Mouse (Mus musculus) adrenal gland, postnatal 25 days (tissue): ENCODE measurements around the gene Etv4. TPM values are rescaled to one million over a fixed set of nuclear protein-coding genes. Genes with fewer than 3 reads are reported as not detected.

Experiments used
- DNase-seq: peaks from one replicate; pipeline ENCODE4 v3.0.0; 2021; ENCODE audit warnings: mixed read lengths
- long read RNA-seq: library from polyadenylated mRNA; stranded (forward); transcript quantifications from one replicate; pipeline ENCODE4 v2.0.0, GENCODE M21; 2021
- total RNA-seq: library from RNA; stranded (reverse); gene quantifications from 2 replicates; pipeline ENCODE4 v1.2.3, GENCODE M21; 2021

The Etv4 gene
- total RNA-seq: 1.4 and 1.9 TPM in 2 replicates
- long read RNA-seq, partial matches to known transcripts: 0 of 1 reads
- long read RNA-seq, other reads (novel, unspliced or antisense): 1 of 1 reads

DNA sequence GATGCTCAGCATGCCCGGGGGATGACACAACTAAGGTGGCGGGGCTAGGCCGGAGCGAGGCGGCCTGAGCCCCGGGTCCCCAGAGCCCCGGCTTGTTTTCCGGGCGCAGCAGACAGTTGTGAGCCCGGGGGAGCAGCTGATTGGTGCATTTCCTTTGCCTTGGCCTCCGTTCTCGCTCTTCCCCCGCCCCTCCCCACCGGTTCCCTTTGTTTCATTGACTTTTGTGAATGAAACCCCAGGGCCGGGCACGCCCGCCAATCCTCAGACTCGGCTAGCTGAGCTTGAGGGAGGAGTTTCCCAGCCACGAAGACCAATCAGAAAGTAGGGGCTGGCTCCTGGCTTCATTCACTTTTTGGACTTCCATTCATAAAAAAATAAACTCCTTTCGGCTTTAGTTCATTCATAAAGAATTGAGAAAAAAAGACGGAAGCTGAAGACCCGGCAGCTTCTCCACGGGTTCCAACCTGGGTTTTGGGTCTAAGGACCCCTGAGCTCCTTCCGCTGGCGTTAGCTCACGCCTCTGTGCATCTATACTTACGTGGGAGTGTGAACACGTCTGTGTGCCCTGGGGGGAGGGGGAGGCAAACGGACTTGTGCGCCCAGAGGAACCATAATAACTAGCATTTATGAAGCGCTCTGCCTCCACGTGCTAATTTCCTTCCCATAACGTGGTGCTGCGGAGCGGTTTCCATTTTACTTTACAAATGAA, at the start of gene Etv4:
TSS of gene Etv4 (minus strand) at position 229 of the 709 bp plus-strand sequence.
- DNase-seq: peak; percentile 88

DNA sequence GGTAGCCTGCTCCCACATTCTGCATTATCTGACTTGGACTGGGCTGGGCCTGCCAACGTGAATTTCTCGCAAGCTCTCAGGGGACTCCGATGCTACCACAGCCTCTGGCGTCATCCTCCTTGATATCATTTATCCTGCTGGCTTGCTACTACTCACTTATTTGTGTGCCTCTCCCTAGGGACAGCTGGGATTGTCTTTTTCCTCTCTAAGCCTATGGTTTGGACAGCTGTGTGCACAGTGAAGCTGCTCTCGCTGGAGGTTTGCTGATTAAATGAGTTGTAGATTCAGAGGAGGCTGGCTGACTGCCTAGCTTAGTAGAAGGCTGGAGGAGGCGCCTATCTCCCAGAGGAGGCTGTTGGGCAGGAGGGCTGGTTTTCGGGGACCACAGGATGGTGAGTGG, 46.8 kb upstream of the Etv4 start:
- no peak for DNase-seq

DNA sequence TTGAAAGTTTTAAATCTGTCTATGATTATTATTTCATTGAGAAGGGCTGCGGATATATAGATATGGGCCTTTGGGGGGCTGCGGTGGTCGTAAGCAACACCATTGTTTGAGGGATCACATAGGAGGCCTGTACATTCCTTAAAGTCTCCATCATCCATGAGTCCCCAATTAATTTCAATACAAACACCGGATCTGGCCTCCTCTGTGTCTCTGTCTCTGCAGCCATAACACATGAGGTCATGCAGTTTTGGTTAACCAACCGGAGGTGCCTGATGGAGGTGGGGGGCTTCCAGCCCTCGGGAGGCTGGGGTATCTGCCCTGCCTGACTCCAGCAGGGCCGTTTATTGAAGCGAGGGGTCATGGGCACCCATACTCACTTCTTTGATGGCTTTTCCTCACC, 45.4 kb upstream of the Etv4 start:
- no peak for DNase-seq

DNA sequence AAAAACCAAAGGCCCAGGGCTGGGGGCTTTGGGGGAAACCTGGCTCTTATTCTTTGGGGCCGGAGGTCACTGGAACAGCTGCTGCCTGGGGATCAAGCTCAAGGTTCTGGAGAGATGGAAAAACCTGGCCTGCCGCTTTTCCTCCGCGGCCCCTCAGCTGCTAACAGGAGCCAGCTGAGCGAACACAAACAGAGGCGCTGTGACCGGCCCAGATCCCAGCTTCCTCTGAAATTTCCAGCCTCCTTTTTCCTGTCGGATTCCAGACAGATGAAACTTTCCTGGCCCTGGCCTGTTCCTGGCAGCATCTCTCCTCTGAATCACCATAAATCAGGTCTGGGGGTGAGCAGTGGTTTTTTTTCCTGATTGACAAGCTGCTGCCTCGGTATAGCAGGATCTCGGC, 44.9 kb upstream of the Etv4 start:
- DNase-seq: peak; percentile 13

DNA sequence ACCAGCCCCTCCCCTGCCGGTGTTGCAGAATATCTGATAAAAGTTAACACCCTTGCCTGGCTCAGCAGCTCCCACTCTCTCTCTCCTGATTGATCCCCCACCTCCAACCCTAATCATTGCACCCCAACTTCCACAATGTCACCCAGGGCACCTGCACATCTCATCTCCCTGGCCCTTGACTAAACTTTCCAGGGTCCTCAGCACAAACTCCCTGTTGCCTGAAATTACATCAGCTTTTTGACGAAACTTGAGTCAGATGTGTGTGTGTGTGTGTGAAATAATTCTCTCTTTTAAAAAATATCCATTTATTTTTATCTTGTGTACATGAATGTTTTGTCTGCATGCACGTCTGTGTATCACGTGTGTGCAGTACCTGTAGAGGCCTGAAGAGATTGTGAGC, 43.5 kb upstream of the Etv4 start:
- DNase-seq: no peak

DNA sequence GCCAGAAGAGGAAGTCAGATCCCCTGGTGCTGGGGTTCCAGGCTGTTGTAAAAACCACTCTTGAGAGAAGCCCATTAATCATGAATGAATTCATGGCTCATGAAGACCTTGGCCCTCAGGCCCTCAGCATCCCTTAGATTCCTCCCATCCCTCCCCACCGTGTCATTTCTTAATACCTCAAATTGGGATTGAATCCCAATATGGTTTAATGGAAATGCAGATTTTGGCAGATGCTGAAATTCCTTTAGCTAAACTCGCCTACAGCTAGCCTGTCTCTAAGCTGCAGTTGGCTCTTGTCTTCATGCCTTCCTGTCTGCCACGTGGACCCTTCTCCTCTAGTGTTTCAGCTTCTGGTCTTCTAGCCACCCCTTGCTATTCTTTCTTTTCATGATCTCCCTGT, 38.0 kb upstream of the Etv4 start:
- no peak for DNase-seq

DNA sequence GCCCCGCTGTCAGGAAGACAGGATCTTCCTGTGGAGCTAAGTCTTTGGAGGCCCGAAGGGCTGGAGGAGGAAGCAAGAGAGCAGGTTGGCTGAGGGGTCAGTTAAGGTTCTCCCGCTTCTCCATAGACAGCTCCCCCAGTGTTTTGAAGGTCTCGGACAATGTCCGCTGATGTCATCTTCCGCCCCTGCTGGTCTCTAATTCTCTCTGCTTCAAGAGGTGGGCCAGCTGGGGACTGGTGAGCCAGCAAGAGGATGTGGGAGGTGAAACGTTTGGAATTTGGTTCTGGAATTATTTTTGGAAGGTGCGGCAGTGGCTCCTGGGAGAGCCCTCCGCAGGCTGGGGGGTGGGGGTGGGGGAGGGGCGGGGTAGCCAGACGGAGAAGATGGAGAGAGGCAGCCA, 35.7 kb upstream of the Etv4 start:
- DNase-seq: no peak

DNA sequence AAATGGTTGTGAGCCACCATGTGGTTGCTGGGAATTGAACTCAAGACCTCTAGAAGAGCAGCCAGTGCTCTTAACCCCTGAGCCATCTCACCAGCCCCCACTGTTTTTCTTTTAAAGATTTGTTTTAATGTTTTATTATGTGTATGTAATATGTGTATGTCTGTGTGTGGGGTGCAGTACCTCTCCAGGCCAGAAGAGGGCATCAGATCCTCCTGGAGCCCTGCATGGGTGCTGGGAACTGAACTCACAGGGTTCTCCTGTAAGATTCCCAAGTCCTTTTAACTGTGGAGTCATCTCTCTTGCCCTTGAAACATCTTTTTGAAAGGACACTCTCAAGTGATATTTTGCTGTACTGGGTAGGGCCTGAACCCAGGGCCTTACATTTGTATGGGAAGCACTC, 34.7 kb upstream of the Etv4 start:
- no peak for DNase-seq

DNA sequence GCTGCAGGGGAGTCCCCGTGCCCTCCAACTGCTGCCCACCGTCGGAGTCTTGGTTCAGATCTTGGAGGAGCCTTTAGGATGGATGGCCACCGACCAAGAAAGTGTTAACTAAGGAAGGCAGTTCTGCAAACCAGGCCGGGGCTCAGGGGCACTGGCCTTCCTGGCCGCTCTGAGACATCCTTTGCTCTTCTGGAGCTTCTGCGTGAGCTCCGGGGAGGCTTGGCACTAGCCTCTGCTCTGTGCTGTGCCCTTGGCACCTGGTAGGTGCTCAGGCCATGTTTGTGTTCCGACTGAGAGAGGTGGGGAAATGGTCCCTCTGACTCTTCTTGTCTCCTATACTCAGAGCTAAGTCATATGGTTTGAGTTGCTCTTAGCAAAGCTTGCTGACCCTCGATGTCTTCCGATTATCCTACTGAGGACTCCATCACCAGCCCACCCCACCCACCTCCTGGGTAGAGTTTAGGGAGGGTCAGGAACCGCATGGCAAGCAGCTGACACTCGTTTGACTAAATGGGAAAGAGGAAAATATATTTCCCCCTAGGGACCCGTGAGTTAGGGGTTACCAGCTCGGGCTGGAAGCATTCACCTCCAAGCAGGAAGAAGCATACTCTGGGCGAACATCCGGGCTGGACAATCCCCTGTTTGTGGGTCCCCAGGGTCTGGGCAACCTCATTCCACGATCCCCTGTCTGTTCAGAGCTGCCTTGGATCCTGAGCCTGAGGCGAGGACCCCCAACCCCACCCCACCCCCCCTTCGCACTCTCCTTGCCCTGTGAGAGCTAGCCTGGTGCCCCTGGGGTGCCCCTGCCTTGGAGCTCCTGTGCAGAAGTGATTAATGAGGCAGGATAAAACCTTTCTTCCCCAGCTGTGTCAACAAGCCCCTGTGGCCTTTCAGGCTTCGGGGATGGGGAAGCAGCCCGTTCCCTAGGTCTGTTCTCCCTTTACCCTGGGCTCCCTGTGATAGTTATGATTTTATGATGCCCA, 30.2 kb upstream of the Etv4 start:
- no peak for DNase-seq

DNA sequence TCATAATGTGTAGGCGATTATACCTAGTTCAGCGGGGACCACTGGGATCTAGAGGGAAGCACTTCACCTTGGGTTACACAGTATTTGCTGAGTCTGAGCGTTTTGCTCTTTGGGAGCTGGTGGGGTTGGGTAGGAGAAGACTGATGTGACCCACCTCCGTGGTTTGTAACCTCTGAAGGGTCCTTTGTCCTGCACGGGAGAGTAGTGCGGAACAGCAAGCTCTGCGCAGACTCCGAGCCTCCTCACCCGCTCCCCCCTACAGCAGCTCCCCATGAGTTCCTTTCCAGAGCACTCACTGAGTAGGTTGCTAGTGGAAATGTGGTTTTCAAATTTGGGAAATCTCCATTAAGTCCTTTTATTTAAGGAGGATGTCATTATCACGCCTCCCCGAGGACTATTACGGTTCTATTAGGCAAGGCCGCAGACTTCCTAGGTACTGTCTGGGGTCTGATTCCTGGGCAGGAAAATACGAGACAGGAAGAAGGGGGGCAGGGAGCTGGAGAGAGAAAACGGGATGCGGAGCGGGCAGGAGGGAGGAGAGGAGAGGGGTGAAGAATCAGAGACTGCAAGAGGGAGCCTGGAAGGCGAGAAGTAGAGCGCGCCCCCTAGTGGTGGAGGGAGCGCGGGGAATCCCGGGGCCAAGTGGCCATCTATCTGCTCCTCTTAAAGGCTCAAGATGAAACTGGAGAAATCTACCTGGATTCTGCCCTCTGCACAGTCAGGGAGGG, 29.4 kb upstream of the Etv4 start:
- peak; percentile 84 for DNase-seq

DNA sequence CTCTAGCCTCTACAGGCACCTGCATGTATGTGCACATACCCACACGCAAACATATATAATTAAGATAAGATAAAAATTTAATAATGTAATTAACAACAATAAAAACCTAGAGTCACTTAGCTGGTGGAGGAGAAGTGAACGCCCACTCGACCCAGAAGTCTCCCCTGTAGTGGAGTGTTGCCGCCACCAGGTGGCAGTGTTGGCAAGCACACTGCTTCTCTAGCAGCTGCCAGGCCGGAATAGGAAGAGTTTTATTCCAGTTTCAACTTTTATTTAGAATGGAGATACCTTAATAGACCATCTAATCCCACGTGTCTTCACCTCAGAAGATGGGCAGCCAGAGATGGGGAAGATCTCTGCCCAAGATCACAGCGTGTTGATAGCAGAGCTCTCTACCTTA, 28.1 kb upstream of the Etv4 start:
- DNase-seq: peak; percentile 83

DNA sequence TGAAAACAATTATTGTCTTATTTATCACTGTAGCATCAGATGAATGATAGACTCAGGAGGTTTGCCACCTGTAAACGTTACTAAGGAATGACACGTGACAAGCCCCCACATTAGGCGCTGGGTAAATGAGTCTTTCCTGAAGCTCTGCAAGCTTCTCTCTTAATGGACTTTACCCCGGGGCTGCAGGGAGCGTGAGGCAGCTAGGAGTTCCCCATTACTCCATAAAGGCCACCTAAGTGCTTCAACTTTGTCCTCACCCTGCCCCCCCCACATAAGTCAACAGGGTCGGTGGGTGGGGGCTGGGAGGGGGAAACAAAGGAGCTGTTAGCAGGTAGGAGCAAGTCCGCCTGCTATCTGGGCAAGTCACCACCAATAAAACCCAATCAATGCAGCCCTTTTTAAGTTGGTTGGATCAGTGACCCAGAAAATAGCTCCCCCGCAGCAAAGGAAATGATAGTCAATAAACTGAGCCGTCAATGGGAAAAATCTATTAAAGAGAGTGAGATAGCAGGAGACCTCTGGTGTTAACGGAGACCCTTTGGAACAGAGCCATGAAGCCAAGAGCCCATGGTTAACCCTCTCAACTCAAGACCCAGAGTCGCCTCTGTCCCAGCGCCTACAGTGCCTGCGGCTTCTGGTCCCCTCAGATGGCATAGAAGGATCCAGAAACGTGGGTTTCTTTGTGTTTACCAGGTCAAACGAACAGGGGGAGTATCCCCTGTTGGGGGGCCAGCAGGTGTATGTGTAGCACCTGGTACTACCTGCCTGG, 24.1 kb upstream of the Etv4 start:
- no peak for DNase-seq

DNA sequence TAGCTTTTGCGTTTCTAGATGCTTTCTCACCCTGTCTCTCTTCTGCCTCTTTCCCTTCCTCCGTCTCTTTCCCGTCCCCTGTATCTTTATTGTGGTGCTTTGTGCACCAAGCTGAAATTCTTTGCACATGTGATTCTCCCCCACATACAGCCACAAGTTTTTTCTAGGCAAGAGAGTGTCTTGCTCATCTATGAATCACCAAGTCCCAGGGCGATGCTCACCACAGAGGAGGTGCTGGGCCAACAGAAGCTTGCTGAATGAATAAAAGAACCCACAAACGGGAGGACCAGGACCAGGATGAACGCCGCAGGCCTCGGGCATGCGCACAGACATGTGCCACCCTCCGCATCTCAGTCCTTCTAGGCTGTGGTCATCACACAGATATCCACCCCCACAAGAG, 22.1 kb upstream of the Etv4 start:
- no peak for DNase-seq

DNA sequence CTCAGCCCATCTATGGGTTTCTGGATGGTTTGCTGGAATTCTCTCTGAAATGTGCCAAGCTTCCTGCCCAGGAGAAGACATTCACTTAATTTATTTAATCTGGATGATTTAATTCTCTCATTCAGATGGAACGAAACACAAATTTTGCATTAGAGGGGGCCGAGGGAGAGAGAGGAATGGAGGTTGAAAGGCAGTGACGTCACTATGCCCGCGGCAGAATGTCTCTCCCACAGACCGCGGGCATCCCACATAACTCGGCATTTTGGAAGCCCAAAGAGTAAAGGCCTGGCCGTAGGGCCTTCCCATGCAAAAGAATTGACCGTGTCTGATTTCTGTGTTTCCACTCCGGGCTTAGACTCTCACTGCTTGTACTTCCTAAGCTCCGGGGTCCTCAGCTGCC, 21.6 kb upstream of the Etv4 start:
- no peak for DNase-seq

DNA sequence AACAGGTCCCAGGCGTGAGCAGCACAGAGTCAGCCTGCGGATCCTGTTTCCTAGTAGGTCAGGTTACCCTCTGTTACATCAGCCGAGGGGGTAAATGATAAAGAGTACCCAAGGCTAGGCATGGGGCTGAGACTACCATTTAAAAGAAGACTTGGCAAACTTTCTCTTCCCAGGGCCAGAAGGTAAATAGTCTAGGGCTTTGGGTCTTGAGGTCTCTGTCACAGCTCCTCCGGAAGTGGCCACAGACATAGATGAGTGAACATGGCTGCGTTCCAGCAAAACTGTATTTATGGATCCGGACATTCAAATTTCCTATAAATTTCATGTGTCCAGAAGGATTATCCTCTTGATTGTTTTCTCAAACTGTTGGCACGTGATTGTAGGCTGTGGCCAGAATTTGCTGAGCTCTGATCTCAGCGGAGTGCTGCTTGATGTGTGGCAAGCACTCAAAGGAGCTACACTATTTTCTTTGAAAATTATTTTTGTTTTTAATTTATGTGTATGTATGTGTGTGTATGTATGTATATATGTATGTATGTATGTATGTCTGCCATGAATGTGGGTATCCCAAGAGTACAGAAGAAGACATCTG, 20.0 kb upstream of the Etv4 start:
- no peak for DNase-seq

DNA sequence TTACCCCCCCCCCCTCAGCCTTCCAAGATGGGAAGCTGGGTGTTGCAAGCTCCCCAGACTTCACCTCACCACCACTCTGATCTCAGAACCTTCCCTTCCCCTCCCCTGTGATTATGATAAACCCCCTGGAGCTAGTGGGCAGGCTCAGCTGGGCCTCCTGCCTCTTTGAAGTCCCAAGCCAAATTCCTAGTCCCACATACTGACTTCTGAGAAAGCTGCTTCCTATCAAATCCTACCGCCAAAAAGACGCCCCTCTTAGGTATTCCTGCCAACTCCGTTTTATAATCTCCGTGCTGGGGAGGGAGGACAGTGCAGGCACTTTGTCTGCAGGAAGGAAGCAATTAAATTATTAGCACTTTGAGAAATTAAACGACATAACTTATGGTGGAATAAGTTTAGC, 16.2 kb upstream of the Etv4 start:
- DNase-seq: no peak

DNA sequence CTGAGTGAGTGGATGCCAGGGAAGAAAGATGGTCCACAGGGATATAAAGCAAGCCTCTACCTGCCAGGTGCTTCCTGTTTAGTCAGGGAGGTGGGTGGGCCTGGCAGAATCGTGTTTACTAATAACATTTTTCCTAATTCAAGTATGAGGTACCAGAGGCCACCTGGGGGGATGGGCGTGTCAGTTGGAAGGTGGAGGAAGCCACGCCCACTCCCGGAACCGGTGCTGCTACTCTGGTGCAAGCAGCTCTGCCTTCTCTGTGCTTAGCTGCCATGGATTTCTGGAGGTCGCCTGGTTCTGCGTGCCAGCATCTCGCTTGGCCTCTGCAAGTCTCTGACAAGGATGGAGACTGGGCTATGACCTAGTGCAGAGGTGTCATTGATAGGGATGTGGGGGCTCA, 12.9 kb upstream of the Etv4 start:
- no peak for DNase-seq

DNA sequence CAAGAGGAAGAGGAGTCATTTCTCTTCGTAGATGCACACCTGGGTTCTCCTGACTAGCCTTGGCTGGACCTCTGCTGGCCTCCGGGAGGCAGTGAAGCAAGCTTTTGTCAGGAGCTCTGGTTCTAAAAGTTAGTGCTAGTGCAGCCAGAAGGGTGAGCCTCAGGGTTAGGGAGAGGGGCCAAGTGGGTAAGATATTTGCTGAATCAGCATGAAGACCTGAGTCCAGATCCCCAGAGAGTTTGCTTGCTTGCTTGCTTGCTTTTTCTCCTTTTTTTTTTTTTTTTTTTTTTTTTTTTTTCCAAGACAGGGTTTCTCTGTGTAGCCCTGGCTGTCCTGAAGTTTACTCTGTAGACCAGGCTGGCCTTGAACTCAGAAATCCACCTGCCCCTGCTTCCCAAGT, 12.2 kb upstream of the Etv4 start:
- DNase-seq: no peak

DNA sequence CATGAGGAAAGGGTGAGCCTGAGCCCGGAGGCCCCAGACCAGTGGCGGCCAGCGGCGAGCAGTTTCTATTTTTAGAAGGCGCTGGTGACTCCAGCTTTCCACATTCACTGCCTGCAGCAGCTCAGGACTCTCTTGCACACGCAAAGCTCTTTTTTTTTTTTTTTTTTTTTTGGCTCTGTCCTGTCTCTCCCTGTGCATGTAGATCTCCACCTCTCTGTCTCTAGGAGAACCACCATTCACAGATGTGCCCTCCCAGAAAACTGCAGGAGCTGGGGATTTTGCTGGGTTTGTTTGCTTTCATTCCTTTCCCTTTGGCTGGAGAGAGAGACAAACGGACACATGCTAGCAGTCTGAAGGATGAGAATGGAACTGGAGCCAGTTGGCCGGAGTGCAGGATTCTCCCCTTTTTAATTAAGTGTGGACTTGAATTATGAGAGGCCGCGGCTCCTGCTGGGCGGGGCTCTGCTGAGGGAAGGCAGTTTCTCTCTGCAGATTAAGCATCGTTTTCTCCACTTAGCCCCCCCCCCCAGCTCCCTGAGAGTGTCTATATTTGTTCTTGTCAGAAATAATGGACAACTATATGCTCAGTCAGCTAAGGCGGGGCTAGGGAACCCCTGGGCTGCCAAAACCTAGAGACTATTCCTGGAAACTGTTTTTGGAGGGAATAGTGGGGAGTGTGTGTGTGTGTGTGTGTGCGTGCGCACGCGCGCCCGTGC, 5.8 kb upstream of the Etv4 start:
- DNase-seq: no peak

DNA sequence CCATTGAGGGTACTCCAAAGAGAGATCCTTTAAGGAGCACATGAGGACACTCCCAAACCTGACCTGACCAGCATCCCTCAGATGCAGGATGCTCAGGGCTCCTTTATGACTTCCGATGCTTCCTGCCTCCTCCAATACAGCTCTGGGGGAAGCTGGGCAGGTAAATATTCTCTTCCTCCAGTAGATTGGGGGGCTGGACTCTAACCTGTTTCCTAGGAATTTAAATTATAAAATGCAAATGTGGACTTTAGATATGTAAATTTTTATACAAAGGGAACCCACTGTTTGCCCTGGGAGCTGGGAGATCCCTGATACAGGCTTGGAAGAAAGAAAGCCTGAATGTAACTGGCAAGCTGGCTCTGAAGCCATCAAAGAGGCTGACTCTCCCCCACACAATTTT, 2.3 kb upstream of the Etv4 start:
- DNase-seq: no peak

DNA sequence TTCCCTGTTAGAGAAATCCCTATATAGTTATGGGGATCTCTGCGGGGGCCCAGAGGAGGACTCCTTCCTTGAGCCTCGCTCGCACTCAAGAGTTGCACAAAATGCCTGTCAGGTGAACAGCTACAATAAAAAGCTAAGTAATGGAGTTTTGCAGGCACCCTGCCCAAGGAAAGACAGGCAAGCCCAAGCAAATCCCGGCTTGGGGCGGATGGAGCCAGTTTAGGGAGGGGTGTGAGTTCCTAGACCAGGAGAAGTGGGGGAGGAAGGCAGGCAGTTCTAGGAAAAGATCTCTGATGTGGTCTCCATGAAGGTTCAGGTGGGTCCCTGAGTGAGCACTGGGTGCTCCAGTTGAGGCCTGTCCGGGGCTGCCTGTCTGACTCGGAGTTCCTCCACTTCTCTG, 1.5 kb upstream of the Etv4 start:
- no peak for DNase-seq
